Comparison of ENCODE assay signal across 13 mouse cellular contexts in the genomic region with DNA sequence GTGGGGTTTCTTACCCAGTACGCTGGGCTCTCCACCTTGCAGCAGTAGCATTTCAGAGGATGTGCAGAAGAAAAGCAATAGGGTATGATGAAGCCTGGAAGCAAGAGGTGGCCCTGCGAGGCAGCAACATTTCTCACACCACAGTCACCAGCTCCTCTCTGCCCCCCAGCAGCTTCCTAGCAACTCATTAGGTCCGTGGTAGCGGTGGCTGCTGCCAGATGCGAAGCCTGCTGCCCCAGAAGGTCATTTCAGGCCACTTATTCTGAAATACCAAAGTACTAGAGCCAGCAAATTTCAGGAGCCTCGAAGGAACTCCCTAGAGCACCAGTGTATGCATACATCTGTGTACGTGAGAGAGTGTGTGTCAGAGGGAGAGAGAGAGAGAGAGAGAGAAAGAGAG. TPM values are rescaled to one million over a fixed set of nuclear protein-coding genes. Genes with fewer than 3 reads are reported as not detected.
DNase-seq lines count a peak whose midpoint lies in the region; ATAC-seq and TF ChIP-seq lines count a peak whose summit lies in the region.
"Had no signal": no experiment of that assay in that cellular context is flagged by ENCODE, and none has a peak within 500 bp of the region (broad histone marks: within the 10 kb centered on the region; RNA-seq: fewer than 3 reads in every experiment).

No protein-coding gene starts in this region.

- intact Hi-C loops in left cerebral cortex, adult 2 months (cut with DNase I) = no loop called here

- no peak for TF ChIP-seq EP300 in lung, postnatal 0 days (IDR thresholded peaks at IDR 0.05)

- H3K27me3 ChIP-seq in lung, postnatal 0 days (replicated peaks; ENCODE audit: insufficient read depth, low read length) = no peaks in the 10 kb centered on the region

- no peak overlapping the region for H3K4me2 ChIP-seq in lung, postnatal 0 days (replicated peaks; ENCODE audit: low read depth, low read length)

- H3K27ac ChIP-seq in lung, postnatal 0 days (ENCODE audit: low read length) = no peak overlapping the region
- no peak overlapping the region for H3K27ac ChIP-seq in left cerebral cortex, adult 2 months

- no peaks in the 10 kb centered on the region for H3K9me3 ChIP-seq in lung, postnatal 0 days (ENCODE audit: low read length)

- H3K36me3 ChIP-seq in lung, postnatal 0 days (ENCODE audit: insufficient read depth, low read length) = no peaks in the 10 kb centered on the region

- no peak overlapping the region for H3K4me3 ChIP-seq in lung, postnatal 0 days (ENCODE audit: low read depth, low read length)
- H3K4me3 ChIP-seq in left cerebral cortex, adult 2 months = no peak overlapping the region
- H3K4me3 ChIP-seq: erythroblast, embryonic 14.5 days had no signal

- no peak overlapping the region for H3K9ac ChIP-seq in lung, postnatal 0 days (replicated peaks; ENCODE audit: low read depth)

- ATAC-seq in lung, postnatal 0 days = no peak

- no peak for TF ChIP-seq CTCF in lung, postnatal 0 days (IDR thresholded peaks at IDR 0.05)
- TF ChIP-seq CTCF in left cerebral cortex, adult 2 months (IDR thresholded peaks at IDR 0.05) = no peak

- H3K4me1 ChIP-seq in lung, postnatal 0 days (ENCODE audit: insufficient read depth, low read depth, low read length) = no peaks in the 10 kb centered on the region

- WGBS in lung, postnatal 0 days = 17% methylated on average over 7 of the region's 7 CpGs

- peak; percentile 20 for DNase-seq in adrenal gland, postnatal 14 days
- no peak for DNase-seq in adrenal gland, adult 8-10 months
- peak; percentile 5 for DNase-seq in lung, postnatal 10 days
- no peak for DNase-seq in lung, postnatal 0 days (ENCODE audit: low spot score)
- peak; percentile 55 to 79 for DNase-seq in kidney, postnatal 25 days
- DNase-seq in retina, embryonic 14.5 days (ENCODE audit: low spot score) = peak; percentile 39
- no peak for DNase-seq in cerebellum, postnatal 4 days (ENCODE audit: low spot score in 2 of 2)
- no peak for DNase-seq in left cerebral cortex, adult 2 months (ENCODE audit: extremely low spot score in 1 of 2, low spot score in 2 of 2)
- DNase-seq: cerebellum, postnatal 36 days; thymus, adult 18-20 months had no signal

RNA-seq across cellular contexts. Expression of gene Galnt14, which starts 9.2 kb away (rescaled TPM):
- 0.89 and 1.7 TPM in 2 replicates for total RNA-seq in adrenal gland, postnatal 14 days (2021)
- 1 to 10 TPM; 2.0 to 6.9 (median 4.1) TPM for total RNA-seq in adrenal gland, adult 8-10 months (2022)
- 0.06 and 0.20 TPM in 2 replicates for polyA plus RNA-seq in lung, postnatal 0 days (2015; fragmentation: Nextera tagmentation; extraction: Ambion mirVana)
- 10 to 100 TPM; 20.0 to 22.5 TPM for total RNA-seq in left cerebral cortex, adult 2 months (2021)
- total RNA-seq: hematopoietic stem cell, adult 5-6 weeks had no signal
- polyA plus RNA-seq: erythroblast, embryonic 14.5 days; liver, embryonic 16.5 days had no signal

Comparison
In these comparisons a context has a peak if more than half of its experiments do, and no peak if none do; other contexts are left out.
1. DNase-seq: peak in adrenal gland, postnatal 14 days (single experiment), lung, postnatal 10 days (single experiment), kidney, postnatal 25 days (2 of 2) and retina, embryonic 14.5 days (single experiment); none in adrenal gland, adult 8-10 months (single experiment), lung, postnatal 0 days (single experiment), cerebellum, postnatal 4 days (0 of 2) and left cerebral cortex, adult 2 months (0 of 2).